Mouse (Mus musculus): Measurements from ENCODE around the gene Aadacl4. TPM values are rescaled to one million over a fixed set of nuclear protein-coding genes. Genes with fewer than 3 reads are reported as not detected.
"Not testable (repeated sequence)": the region's sequence is repeated elsewhere in the genome, so short reads cannot be mapped to it uniquely, and the experiment has no call there.

Gene Aadacl4
- not detected in 2 replicates for polyA plus RNA-seq (2012; rRNA removed)

GRCm38 (mm10) chr4:144613407-144613806, at the start of gene Aadacl4:
Gene Aadacl4, plus strand, starts transcription at chr4:144613707.
- no peak for DNase-seq (ENCODE audit: low spot score)

GRCm38 (mm10) chr4:144565034-144565433, 48.5 kb upstream of the Aadacl4 start, which contains the start of gene Gm13124:
Gene Gm13124, minus strand, starts transcription at chr4:144565134.
- no peak for DNase-seq (ENCODE audit: low spot score)

GRCm38 (mm10) chr4:144567752-144568151, 45.8 kb upstream of the Aadacl4 start:
- DNase-seq (ENCODE audit: low spot score), result no peak

GRCm38 (mm10) chr4:144586207-144586606, 27.3 kb upstream of the Aadacl4 start:
- not testable (repeated sequence) for DNase-seq (ENCODE audit: low spot score)

- no peak for DNase-seq (ENCODE audit: low spot score)
These were observed 20.7 kb upstream of the Aadacl4 start for GRCm38 (mm10) chr4:144592790-144593189.

GRCm38 (mm10) chr4:144614586-144614985, 1.1 kb downstream of the Aadacl4 start:
- DNase-seq (ENCODE audit: low spot score), result no peak

- DNase-seq (ENCODE audit: low spot score), result no peak
These were observed 24.8 kb downstream of the Aadacl4 start for GRCm38 (mm10) chr4:144638263-144638662.

Other genes with a start within 250 kb of the Aadacl4 start
- gene Pramef20, start 235.8 kb upstream of the Aadacl4 start, polyA plus RNA-seq (2012; rRNA removed), result not detected in 2 replicates
- 0.40 and 0.49 TPM in 2 replicates for gene Pramef12, start 205.2 kb upstream of the Aadacl4 start, polyA plus RNA-seq (2012; rRNA removed)
- gene 1700012P22Rik, start 174.9 kb upstream of the Aadacl4 start, polyA plus RNA-seq (2012; rRNA removed), result not detected in 2 replicates
- not detected in 2 replicates for gene Gm9944, start 160.4 kb upstream of the Aadacl4 start, polyA plus RNA-seq (2012; rRNA removed)
- gene Aadacl3, start 150.0 kb upstream of the Aadacl4 start, polyA plus RNA-seq (2012; rRNA removed), result not detected in 2 replicates
- gene 9430007A20Rik, start 93.9 kb upstream of the Aadacl4 start, polyA plus RNA-seq (2012; rRNA removed), result not detected in 2 replicates
- not detected in 2 replicates for gene Gm13124, start 48.6 kb upstream of the Aadacl4 start, polyA plus RNA-seq (2012; rRNA removed)
- gene Gm436, start 72.7 kb downstream of the Aadacl4 start, polyA plus RNA-seq (2012; rRNA removed), result 1.5 TPM in 2 replicates
- gene Gm13178, start 107.7 kb downstream of the Aadacl4 start, polyA plus RNA-seq (2012; rRNA removed), result not detected in 2 replicates
- gene Gm438, start 172.9 kb downstream of the Aadacl4 start, polyA plus RNA-seq (2012; rRNA removed), result not detected in 2 replicates